Mouse (Mus musculus): ENCODE results near the gene Acer2.
"Not testable (repeated sequence)": the region's sequence is repeated elsewhere in the genome, so short reads cannot be mapped to it uniquely, and the experiment has no call there.

Gene Acer2

GRCm38 (mm10) chr4:86874146-86874847 is at the start of gene Acer2:
TSS of gene Acer2 (plus strand) at chr4:86874396.
- DNase-seq (ENCODE audit: extremely low read depth, insufficient read length, low spot score) = no peak

GRCm38 (mm10) chr4:86825143-86825542 is 49.1 kb upstream of the Acer2 start:
- no peak for DNase-seq (ENCODE audit: extremely low read depth, insufficient read length, low spot score)

GRCm38 (mm10) chr4:86831896-86832295 is 42.3 kb upstream of the Acer2 start:
- no peak for DNase-seq (ENCODE audit: extremely low read depth, insufficient read length, low spot score)

DNA sequence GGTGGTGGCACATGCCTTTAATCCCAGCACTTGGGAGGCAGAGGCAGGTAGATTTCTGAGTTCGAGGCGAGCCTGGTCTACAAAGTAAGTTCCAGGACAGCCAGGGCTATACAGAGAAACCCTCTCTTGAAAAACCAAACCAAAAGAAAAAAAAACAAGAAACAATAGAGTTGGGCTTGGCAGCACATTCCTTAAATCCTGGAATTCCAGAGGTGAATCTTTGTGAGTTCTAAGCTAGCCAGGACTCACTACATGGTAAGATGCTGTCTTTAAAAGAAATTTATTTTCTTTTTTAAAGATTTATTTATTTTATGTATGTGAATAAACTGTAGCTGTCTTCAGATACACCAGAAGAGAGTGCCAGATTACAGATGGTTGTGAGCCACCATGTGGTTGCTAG is 33.1 kb upstream of the Acer2 start:
- DNase-seq (ENCODE audit: extremely low read depth, insufficient read length, low spot score) = not testable (repeated sequence)

- DNase-seq (ENCODE audit: extremely low read depth, insufficient read length, low spot score) = no peak
Measured at GRCm38 (mm10) chr4:86845384-86845783, 28.8 kb upstream of the Acer2 start.

GRCm38 (mm10) chr4:86847246-86847645 is 26.9 kb upstream of the Acer2 start:
- no peak for DNase-seq (ENCODE audit: extremely low read depth, insufficient read length, low spot score)

GRCm38 (mm10) chr4:86851331-86851730 is 22.9 kb upstream of the Acer2 start:
- no peak for DNase-seq (ENCODE audit: extremely low read depth, insufficient read length, low spot score)

GRCm38 (mm10) chr4:86852018-86852417 is 22.2 kb upstream of the Acer2 start:
- no peak for DNase-seq (ENCODE audit: extremely low read depth, insufficient read length, low spot score)

DNA sequence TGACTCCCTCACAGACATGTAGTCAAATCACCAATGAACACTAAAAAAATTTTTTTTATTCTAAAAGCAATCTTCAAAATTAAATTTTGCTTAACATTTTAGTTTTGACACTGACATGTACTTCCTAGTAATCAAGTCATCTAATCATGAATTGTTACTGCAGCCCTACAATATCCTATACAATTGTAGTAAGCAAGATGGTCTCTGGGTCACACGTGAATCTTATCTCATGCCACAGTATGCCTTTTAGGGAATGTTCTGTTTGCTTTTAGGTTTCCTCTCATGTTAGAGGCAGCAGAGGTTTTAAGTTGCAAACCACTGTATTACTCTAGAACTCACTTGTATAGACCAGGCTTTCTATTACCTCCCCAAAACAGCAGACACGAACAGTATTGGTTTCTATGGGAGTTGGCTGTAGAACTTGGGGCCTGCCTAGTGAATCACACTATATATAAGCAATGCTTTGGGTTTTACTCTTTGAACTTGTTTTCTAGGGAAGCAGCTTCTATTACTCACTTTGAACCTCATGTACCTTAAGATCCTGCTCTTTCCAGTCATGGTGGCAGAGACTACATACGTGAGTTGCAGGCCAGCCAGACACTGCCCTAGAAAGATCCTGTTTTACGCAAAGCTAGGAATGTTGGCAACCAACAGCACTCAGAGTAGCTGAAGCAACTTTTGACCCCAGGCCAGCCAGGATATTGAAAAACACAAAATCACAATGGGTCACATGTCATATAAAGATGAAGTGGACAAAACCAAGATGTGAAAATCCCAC is 21.2 kb upstream of the Acer2 start:
- no peak for DNase-seq (ENCODE audit: extremely low read depth, insufficient read length, low spot score)

DNA sequence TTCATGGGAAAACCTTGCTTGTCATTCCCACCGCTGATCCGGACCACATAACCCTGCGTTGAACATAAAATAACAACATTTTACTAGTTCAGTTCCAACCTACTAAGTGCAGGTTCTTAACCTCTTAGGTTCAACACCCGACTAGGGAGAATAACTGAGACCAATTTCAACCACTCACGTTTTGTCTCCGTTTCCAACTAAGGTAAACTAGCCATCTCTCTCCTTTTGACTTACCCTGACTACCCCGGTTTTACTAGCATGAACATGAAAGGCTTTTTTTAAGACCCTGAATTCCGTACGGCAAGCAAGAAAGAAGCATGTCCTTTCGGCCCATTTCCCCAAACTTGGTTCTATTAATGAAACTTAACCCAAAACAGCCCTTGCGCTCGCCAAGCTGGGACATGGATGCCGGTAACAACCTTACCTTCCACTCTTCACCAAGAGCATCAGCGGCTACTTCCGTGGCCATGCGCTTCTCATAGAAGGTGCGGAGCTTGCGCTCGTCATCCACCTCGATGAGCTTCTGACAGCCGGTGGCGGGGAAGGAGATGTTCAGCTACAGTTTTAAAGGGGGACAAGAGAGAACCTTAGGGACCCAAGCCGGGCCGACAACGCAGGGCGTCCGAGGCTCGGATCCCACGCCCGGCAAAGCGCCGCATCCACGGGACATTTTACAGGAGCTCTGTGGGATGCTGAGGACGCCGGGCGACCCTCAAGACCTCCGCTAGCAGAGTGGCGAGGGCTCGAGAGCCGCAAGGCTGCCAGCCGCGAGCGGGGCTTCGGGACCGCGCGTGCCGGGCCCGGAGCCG is 17.7 kb upstream of the Acer2 start:
- peak; percentile 35 for DNase-seq (ENCODE audit: extremely low read depth, insufficient read length, low spot score)

GRCm38 (mm10) chr4:86857113-86858069 is 16.8 kb upstream of the Acer2 start, which contains the start of gene Rps6:
TSS of gene Rps6 (minus strand) at chr4:86857412.
- peak; percentile 86 for DNase-seq (ENCODE audit: extremely low read depth, insufficient read length, low spot score)

DNA sequence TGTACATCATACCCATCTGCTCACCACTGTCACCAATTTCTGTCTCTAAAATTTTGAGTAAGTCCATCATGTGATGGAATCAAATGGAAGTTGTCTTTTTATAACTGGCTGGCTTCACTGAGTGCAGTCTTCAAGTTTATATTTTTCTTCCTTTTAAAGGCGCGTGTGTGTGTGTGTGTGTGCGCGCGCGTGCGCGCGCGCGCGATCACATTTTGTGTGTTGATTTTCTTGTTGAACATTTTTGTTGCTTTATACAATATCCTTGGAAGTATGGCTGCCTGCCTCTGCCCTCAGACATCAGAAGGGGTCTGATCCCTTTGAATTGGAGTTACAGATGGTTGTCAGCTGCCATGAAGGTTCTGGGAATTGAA is 16.1 kb upstream of the Acer2 start:
- no peak for DNase-seq (ENCODE audit: extremely low read depth, insufficient read length, low spot score)

- DNase-seq (ENCODE audit: extremely low read depth, insufficient read length, low spot score) = no peak
Measured at GRCm38 (mm10) chr4:86864087-86864486, 10.1 kb upstream of the Acer2 start.

DNA sequence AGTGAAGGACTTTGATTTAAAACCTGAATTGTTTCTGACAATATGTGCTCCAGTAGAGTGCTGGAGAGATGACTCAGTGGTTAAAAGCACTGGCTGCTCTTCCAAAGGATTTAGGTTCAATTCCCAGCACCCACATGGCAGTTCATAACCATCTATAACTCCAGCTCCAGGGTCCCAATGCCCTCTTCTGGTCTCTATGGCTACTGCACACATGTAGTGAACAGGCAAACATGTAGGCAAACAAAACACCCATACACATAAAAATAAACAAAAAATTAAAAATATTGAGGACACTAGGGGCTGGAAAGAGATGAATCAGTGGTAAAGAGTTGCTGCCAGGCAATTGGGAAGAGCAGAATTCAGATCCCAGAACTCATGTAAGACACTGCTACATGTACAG is 2.2 kb upstream of the Acer2 start:
- DNase-seq (ENCODE audit: extremely low read depth, insufficient read length, low spot score) = no peak

GRCm38 (mm10) chr4:86873072-86873471 is 1.1 kb upstream of the Acer2 start:
- no peak for DNase-seq (ENCODE audit: extremely low read depth, insufficient read length, low spot score)

DNA sequence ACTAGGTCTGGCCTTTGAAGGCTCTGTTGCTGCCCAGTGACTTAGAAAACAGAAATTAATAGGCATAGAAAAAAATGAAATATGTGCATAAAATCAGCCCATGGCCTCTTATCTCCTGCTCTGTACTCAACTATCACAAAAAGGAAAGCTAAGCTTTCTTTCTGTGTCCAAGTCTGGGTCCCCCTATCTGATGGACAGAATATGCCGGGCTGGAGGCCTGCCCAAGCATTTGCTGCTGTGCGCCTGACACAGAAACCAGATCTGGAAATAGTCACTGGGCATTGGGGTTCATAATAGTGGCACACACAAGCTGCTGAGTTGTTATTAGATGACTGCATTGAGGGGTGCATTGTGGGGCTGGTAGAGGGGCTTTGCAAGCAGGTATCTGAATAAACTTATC is 5.3 kb downstream of the Acer2 start:
- no peak for DNase-seq (ENCODE audit: extremely low read depth, insufficient read length, low spot score)

DNA sequence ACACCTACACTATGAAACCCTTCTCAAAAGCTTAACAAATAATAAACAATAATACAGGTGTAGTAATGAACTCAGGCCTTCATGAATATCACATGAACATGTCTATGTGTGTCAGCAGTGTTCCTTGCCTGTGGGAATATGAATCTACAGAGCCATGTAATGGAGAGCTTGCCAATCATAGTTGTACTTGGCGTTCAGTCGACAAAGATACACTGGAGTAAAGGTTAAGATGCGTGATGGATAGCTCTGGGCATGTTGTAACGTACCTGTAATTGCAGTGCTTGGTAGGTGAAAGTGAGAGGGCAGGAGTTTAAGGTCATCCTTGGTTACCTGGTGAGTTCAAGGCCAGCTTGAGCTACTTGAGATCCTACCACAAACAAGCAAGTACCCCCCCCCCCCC is 7.0 kb downstream of the Acer2 start:
- DNase-seq (ENCODE audit: extremely low read depth, insufficient read length, low spot score) = no peak

- no peak for DNase-seq (ENCODE audit: extremely low read depth, insufficient read length, low spot score)
Measured at GRCm38 (mm10) chr4:86882413-86882812, 8.2 kb downstream of the Acer2 start.

- no peak for DNase-seq (ENCODE audit: extremely low read depth, insufficient read length, low spot score)
Measured at GRCm38 (mm10) chr4:86884945-86885344, 10.7 kb downstream of the Acer2 start.

DNA sequence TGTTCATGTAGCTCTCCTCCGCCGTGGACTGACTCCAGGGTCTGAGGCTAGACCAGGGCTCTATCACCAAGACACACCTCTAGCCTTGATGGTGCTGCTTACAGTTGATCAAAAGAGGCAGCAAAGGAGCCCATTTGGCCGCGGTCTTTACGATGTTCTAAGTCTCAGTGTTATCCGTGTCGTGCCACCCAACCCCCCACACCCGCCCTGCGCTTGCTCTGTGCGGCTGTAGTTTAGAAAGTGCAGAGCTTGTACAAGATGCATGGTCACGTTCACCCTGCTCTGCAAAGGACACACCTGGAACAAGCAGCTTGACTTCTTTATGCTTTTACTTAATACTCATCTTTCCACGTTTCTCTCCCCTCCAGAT is 11.6 kb downstream of the Acer2 start:
- no peak for DNase-seq (ENCODE audit: extremely low read depth, insufficient read length, low spot score)

Measured in 3134 (cell line).